8 mouse cellular contexts compared by ENCODE assay signal in the genomic region with DNA sequence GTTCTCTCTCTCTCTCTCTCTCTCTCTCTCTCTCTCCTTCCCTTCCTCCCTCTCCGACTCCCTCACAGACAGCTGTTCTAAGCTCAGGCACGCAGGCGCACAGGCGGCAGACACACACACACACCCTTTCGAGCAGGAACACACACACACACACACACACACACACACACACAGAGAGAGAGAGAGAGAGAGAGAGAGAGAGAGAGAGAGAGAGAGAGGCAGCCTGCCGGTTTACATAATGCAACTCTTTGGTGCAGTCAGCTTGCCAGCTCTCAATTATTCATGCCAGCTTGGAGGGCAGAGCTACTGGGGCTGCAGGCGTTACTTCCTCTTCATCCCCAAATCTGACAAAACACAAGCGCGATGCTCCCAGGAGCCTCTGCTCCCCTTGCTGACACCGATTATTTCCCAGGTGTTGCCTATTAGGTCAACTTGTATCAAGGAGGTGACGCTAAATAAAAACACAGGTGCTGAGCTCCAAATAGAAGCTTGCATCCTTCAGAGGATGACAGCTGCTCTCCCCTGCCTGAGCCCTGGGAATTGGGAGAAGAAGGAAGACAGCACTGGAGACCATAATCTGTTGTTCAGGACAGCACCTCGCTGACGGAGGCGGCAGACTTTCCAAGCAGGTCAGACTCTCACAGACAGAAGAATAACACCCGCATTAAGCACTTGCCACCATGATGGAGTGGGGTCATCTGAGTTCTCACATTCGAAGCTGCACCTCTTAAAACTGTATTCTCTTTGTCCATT.
DNase-seq lines count a peak whose midpoint lies in the region; ATAC-seq and TF ChIP-seq lines count a peak whose summit lies in the region.

No protein-coding gene starts in this region.

- H3K27me3 ChIP-seq in heart, embryonic 12.5 days (replicated peaks) = no peaks in the 10 kb centered on the region
- no peaks in the 10 kb centered on the region for H3K27me3 ChIP-seq in lung, postnatal 0 days (replicated peaks; ENCODE audit: insufficient read depth, low read length)

- no peak overlapping the region for H3K27ac ChIP-seq in heart, embryonic 12.5 days (ENCODE audit: poor library complexity, severe bottlenecking)
- H3K27ac ChIP-seq in lung, postnatal 0 days (ENCODE audit: low read length) = no peak overlapping the region

- peak overlapping the region; percentile 61 for H3K4me2 ChIP-seq in heart, embryonic 12.5 days
- peak overlapping the region; percentile 48 for H3K4me2 ChIP-seq in lung, postnatal 0 days (replicated peaks; ENCODE audit: low read depth, low read length)

- peak overlapping the region; percentile 3; the same call in 1 of the 2 replicates for H3K9ac ChIP-seq in heart, embryonic 12.5 days
- no peak overlapping the region for H3K9ac ChIP-seq in lung, postnatal 0 days (replicated peaks; ENCODE audit: low read depth)

- WGBS in heart, embryonic 12.5 days = 22% methylated on average over 16 of the region's 16 CpGs
- WGBS in lung, postnatal 0 days = 12% methylated on average over 16 of the region's 16 CpGs

- H3K36me3 ChIP-seq in heart, embryonic 12.5 days = no peaks in the 10 kb centered on the region
- no peaks in the 10 kb centered on the region for H3K36me3 ChIP-seq in lung, postnatal 0 days (ENCODE audit: insufficient read depth, low read length)

- H3K9me3 ChIP-seq in heart, embryonic 12.5 days (replicated peaks) = no peaks in the 10 kb centered on the region
- H3K9me3 ChIP-seq in lung, postnatal 0 days (ENCODE audit: low read length) = no peaks in the 10 kb centered on the region

- H3K4me1 ChIP-seq in heart, embryonic 12.5 days (replicated peaks) = peaks cover 35% of the 10 kb centered on the region
- H3K4me1 ChIP-seq in lung, postnatal 0 days (ENCODE audit: insufficient read depth, low read depth, low read length) = no peaks in the 10 kb centered on the region

- no peak for TF ChIP-seq EP300 in lung, postnatal 0 days (IDR thresholded peaks at IDR 0.05)

- peak overlapping the region; percentile 27 for H3K4me3 ChIP-seq in heart, embryonic 12.5 days
- H3K4me3 ChIP-seq in lung, postnatal 0 days (ENCODE audit: low read depth, low read length) = peak overlapping the region; percentile 8; the same call in 1 of the 2 replicates

- DNase-seq in gastrocnemius, postnatal 10 days = peak; percentile 51
- DNase-seq in gastrocnemius, adult 8-10 months (ENCODE audit: low spot score in 2 of 2) = no peak
- peak; percentile 58 for DNase-seq in embryo, embryonic 11 days
- peak; percentile 81 to 86 for DNase-seq in layer of hippocampus, adult 8-10 months (ENCODE audit: low spot score in 2 of 2)
- DNase-seq in lung, postnatal 0 days (ENCODE audit: low spot score) = peak; percentile 36
- DNase-seq in retina, postnatal 7 days (ENCODE audit: low read depth, low spot score) = peak; percentile 46
- no peak for DNase-seq in spleen, postnatal 14 days (ENCODE audit: low spot score in 2 of 2)

- ATAC-seq in heart, embryonic 12.5 days (ENCODE audit: insufficient number of reproducible peaks, low FRiP score) = 0 out of 2 replicates have a peak, but pooled peaks have one; percentile 43
- ATAC-seq in lung, postnatal 0 days = peak; percentile 65

- no peak for TF ChIP-seq CTCF in lung, postnatal 0 days (IDR thresholded peaks at IDR 0.05)

Comparison
In these comparisons a context has a peak if more than half of its experiments do, and no peak if none do; other contexts are left out.
1. DNase-seq: peak in gastrocnemius, postnatal 10 days (single experiment), embryo, embryonic 11 days (single experiment), layer of hippocampus, adult 8-10 months (2 of 2), lung, postnatal 0 days (single experiment) and retina, postnatal 7 days (single experiment); none in gastrocnemius, adult 8-10 months (0 of 2) and spleen, postnatal 14 days (0 of 2).